ENCODE assay signal across 9 mouse cellular contexts in genomic region chr7:80058405-80059063, GRCm38 (mm10). TPM values are rescaled to one million over a fixed set of nuclear protein-coding genes. Genes with fewer than 3 reads are reported as not detected.
A peak's percentile ranks its signal among the peaks of the same experiment; 100 is the strongest.
DNase-seq lines count a peak whose midpoint lies in the region; ATAC-seq and TF ChIP-seq lines count a peak whose summit lies in the region.
"Had no signal": no experiment of that assay in that cellular context is flagged by ENCODE, and none has a peak within 500 bp of the region (broad histone marks: within the 10 kb centered on the region; RNA-seq: fewer than 3 reads in every experiment).

No protein-coding gene starts in this region.

- peaks cover 74% of the 10 kb centered on the region for H3K4me1 ChIP-seq in heart, embryonic 10.5 days
- peaks cover 70% of the 10 kb centered on the region for H3K4me1 ChIP-seq in hindbrain, embryonic 12.5 days
- H3K4me1 ChIP-seq in lung, embryonic 16.5 days (replicated peaks; ENCODE audit: control insufficient read depth, insufficient read depth, low read length): peaks cover 66% of the 10 kb centered on the region
- H3K4me1 ChIP-seq in thymus, adult 2 months (replicated peaks; ENCODE audit: control insufficient read depth, insufficient read depth, low read length): peaks cover 46% of the 10 kb centered on the region

- no peak for TF ChIP-seq POLR2A in thymus, adult 2 months (IDR thresholded peaks at IDR 0.05; ENCODE audit: control insufficient read depth, extremely low read depth, insufficient read depth, low read length, poor library complexity)

- peak overlapping the region; percentile 89 for H3K27ac ChIP-seq in heart, embryonic 10.5 days
- peak overlapping the region; percentile 73 for H3K27ac ChIP-seq in hindbrain, embryonic 12.5 days
- H3K27ac ChIP-seq in lung, embryonic 16.5 days (ENCODE audit: low read length): peak overlapping the region; percentile 99
- H3K27ac ChIP-seq in thymus, adult 2 months (ENCODE audit: control insufficient read depth, insufficient read depth, low read length): no peak overlapping the region

- no peak overlapping the region for H3K9ac ChIP-seq in hindbrain, embryonic 12.5 days
- 0 out of 2 replicates have a peak overlapping the region, but pooled peaks have one; percentile 46 for H3K9ac ChIP-seq in lung, embryonic 16.5 days (ENCODE audit: low read length)

- 0 out of 2 replicates have a peak, but pooled peaks cover 7% of the 10 kb centered on the region for H3K36me3 ChIP-seq in heart, embryonic 10.5 days
- H3K36me3 ChIP-seq in hindbrain, embryonic 12.5 days: no peaks in the 10 kb centered on the region
- no peaks in the 10 kb centered on the region for H3K36me3 ChIP-seq in lung, embryonic 16.5 days (ENCODE audit: control insufficient read depth, insufficient read depth, low read length)
- no peaks in the 10 kb centered on the region for H3K36me3 ChIP-seq in thymus, adult 2 months (ENCODE audit: control insufficient read depth, insufficient read depth, low read length)

- H3K4me3 ChIP-seq in heart, embryonic 10.5 days: no peak overlapping the region
- no peak overlapping the region for H3K4me3 ChIP-seq in hindbrain, embryonic 12.5 days
- no peak overlapping the region for H3K4me3 ChIP-seq in lung, embryonic 16.5 days (ENCODE audit: low read length)
- H3K4me3 ChIP-seq in thymus, adult 2 months (ENCODE audit: control insufficient read depth, insufficient read depth, low read length): no peak overlapping the region

- no peaks in the 10 kb centered on the region for H3K9me3 ChIP-seq in heart, embryonic 10.5 days
- no peaks in the 10 kb centered on the region for H3K9me3 ChIP-seq in hindbrain, embryonic 12.5 days (replicated peaks)
- H3K9me3 ChIP-seq in lung, embryonic 16.5 days (ENCODE audit: control insufficient read depth, low read length): no peaks in the 10 kb centered on the region

- H3K4me2 ChIP-seq in hindbrain, embryonic 12.5 days (replicated peaks): peak overlapping the region; percentile 3; the same call in 1 of the 2 replicates
- H3K4me2 ChIP-seq in lung, embryonic 16.5 days (ENCODE audit: low read depth, low read length): peak overlapping the region; percentile 46; the same call in 1 of the 2 replicates

- ATAC-seq in hindbrain, embryonic 12.5 days (ENCODE audit: low FRiP score): no peak
- ATAC-seq in lung, embryonic 16.5 days (ENCODE audit: low read depth): peak; percentile 39; the same call in 1 of the 2 replicates

- TF ChIP-seq CTCF in thymus, adult 2 months (IDR thresholded peaks at IDR 0.05; ENCODE audit: borderline replicate concordance, control insufficient read depth, extremely low read depth, insufficient read depth, low read length, poor library complexity): no peak

- DNase-seq in heart, embryonic 10.5 days (ENCODE audit: low spot score): no peak
- no peak for DNase-seq in heart, postnatal 14 days
- DNase-seq in adrenal gland, postnatal 14 days: peak; percentile 47
- DNase-seq in urinary bladder, postnatal 25 days (ENCODE audit: low spot score): no peak
- no peak for DNase-seq in thymus, adult 2 months
- DNase-seq in cerebellum, postnatal 14 days: no peak
- DNase-seq: kidney, adult 8-10 months had no signal

- intact Hi-C loops in heart, postnatal 14 days (cut with DNase I): no loop called here

- WGBS in heart, embryonic 10.5 days: 72% methylated on average over 4 of the region's 4 CpGs
- 75% methylated on average over 4 of the region's 4 CpGs for WGBS in hindbrain, embryonic 12.5 days
- 53% methylated on average over 4 of the region's 4 CpGs for WGBS in lung, embryonic 16.5 days
- 60% methylated on average over 4 of the region's 4 CpGs for WGBS in thymus, adult 2 months

- H3K27me3 ChIP-seq in heart, embryonic 10.5 days (ENCODE audit: insufficient read depth, poor library complexity, severe bottlenecking): no peaks in the 10 kb centered on the region
- H3K27me3 ChIP-seq in hindbrain, embryonic 12.5 days: no peaks in the 10 kb centered on the region
- no peaks in the 10 kb centered on the region for H3K27me3 ChIP-seq in lung, embryonic 16.5 days (ENCODE audit: control insufficient read depth, insufficient read depth, low read depth, low read length)
- H3K27me3 ChIP-seq in thymus, adult 2 months (ENCODE audit: control insufficient read depth, insufficient read depth, low read length): no peaks in the 10 kb centered on the region

RNA-seq across cellular contexts. Expression of gene Zfp710, which starts 33.9 kb away (rescaled TPM):
- 14.8 and 20.8 TPM in 2 replicates for polyA plus RNA-seq in heart, embryonic 10.5 days (2016; fragmentation: Nextera tagmentation; extraction: Ambion mirVana)
- 10 to 100 TPM; 21.6 to 27.4 TPM for total RNA-seq in heart, postnatal 14 days (2021)
- 21.3 and 25.6 TPM in 2 replicates for total RNA-seq in adrenal gland, postnatal 14 days (2021)
- 26.0 and 26.4 TPM in 2 replicates for polyA plus RNA-seq in hindbrain, embryonic 12.5 days (2016; fragmentation: Nextera tagmentation; extraction: Ambion mirVana)
- 17.7 and 18.6 TPM in 2 replicates for polyA plus RNA-seq in lung, embryonic 16.5 days (2015; fragmentation: Nextera tagmentation; extraction: Ambion mirVana)
- polyA plus RNA-seq in thymus, adult 2 months (2012; rRNA removed): 62.1 and 63.1 TPM in 2 replicates

RNA-seq across cellular contexts. Expression of gene Idh2, which starts 56.7 kb away (rescaled TPM):
- polyA plus RNA-seq in heart, embryonic 10.5 days (2016; fragmentation: Nextera tagmentation; extraction: Ambion mirVana): 830 and 1,266 TPM in 2 replicates
- 1,000 to 10,000 TPM; 1,322 to 1,446 TPM for total RNA-seq in heart, postnatal 14 days (2021)
- 353 and 359 TPM in 2 replicates for total RNA-seq in adrenal gland, postnatal 14 days (2021)
- 322 and 326 TPM in 2 replicates for polyA plus RNA-seq in hindbrain, embryonic 12.5 days (2016; fragmentation: Nextera tagmentation; extraction: Ambion mirVana)
- polyA plus RNA-seq in lung, embryonic 16.5 days (2015; fragmentation: Nextera tagmentation; extraction: Ambion mirVana): 671 and 680 TPM in 2 replicates
- polyA plus RNA-seq in thymus, adult 2 months (2012; rRNA removed): 168 and 225 TPM in 2 replicates
